Mouse (Mus musculus) embryonic facial prominence, embryonic 15.5 days (tissue): ENCODE measurements around the gene Gm21985. TPM values are rescaled to one million over a fixed set of nuclear protein-coding genes. Genes with fewer than 3 reads are reported as not detected.

Experiments
- ATAC-seq: fragments of 200-750 bp; cut with Nextera tagmentation; 2 replicates; pipeline ENCODE4 v1.8.0; 2017; ENCODE audit warnings: low read depth, moderate TSS enrichment; ENCODE audit not compliant: insufficient number of reproducible peaks, low FRiP score, low TSS enrichment
- H3K27ac ChIP-seq: fragments of 300-500 bp; sonication (generic); replicated peaks from 2 replicates; pipeline ENCODE4 v1.5.1; 2015; ENCODE audit warnings: mild to moderate bottlenecking, inconsistent platforms
- H3K27me3 ChIP-seq: fragments of 300-500 bp; sonication (generic); 2 replicates; pipeline ENCODE4 v1.6.1; 2015; ENCODE audit warnings: inconsistent platforms
- H3K36me3 ChIP-seq: fragments of 300-500 bp; sonication (generic); 2 replicates; pipeline ENCODE4 v1.6.1; 2015; ENCODE audit warnings: mild to moderate bottlenecking, inconsistent platforms
- H3K4me1 ChIP-seq: fragments of 300-500 bp; sonication (generic); 2 replicates; pipeline ENCODE4 v1.6.1; 2015; ENCODE audit warnings: inconsistent platforms
- H3K4me2 ChIP-seq: fragments of 300-500 bp; sonication (generic); replicated peaks from 2 replicates; pipeline ENCODE4 v1.6.1; 2015; ENCODE audit warnings: mild to moderate bottlenecking, inconsistent platforms
- H3K4me3 ChIP-seq: fragments of 300-500 bp; sonication (generic); replicated peaks from 2 replicates; pipeline ENCODE4 v1.5.1; 2015; ENCODE audit warnings: mild to moderate bottlenecking, inconsistent platforms
- H3K9ac ChIP-seq: fragments of 300-500 bp; sonication (generic); 2 replicates; pipeline ENCODE4 v1.6.1; 2015; ENCODE audit warnings: inconsistent platforms
- H3K9me3 ChIP-seq: fragments of 300-500 bp; sonication (generic); replicated peaks from 2 replicates; pipeline ENCODE4 v1.6.1; 2016; ENCODE audit warnings: inconsistent platforms
- WGBS: fragments of 180-500 bp; shearing (Covaris S2); methylation state at CpG from one replicate; pipeline ENCODE4 v1.1.7; 2015; 5-methylcytosine and 5-hydroxymethylcytosine counted together
- polyA plus RNA-seq: library from polyadenylated mRNA; unstranded; fragments of >200 nt; fragmentation: Nextera tagmentation; extraction: Ambion mirVana; gene quantifications from 2 replicates; pipeline ENCODE4 v1.2.1, GENCODE M21; 2015

The Gm21985 gene
- polyA plus RNA-seq, 1 experiment from 2014 or later, result not detected

DNA sequence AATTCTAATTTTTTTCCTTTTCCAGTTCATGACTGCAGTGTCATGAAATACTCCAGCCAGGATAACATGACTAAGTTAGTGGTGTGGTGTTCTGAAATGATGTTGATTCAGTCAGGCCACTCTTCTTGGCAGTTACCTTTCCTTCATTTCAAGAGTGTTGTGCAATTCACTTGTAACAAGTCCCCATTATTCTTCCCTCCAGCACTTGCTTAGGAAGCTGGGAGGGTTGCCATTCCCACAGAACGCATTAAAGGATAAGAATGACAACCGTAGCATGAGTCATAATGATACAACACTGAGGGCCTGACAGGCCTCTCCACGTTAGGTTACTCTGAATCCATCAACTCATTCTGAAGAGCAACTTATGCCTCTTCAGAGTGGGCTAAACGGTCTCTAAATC, 107.0 kb downstream of the Gm21985 start:
- ATAC-seq, result no peak
- no peak overlapping the region for H3K4me3 ChIP-seq
- no peak overlapping the region for H3K9ac ChIP-seq
- no peak overlapping the region for H3K27ac ChIP-seq
- 40% methylated on average over 4 of the region's 4 CpGs for WGBS
- no peaks in the 10 kb centered on the region for H3K36me3 ChIP-seq
- H3K9me3 ChIP-seq, result no peaks in the 10 kb centered on the region
- no peaks in the 10 kb centered on the region for H3K27me3 ChIP-seq
- no peaks in the 10 kb centered on the region for H3K4me1 ChIP-seq
- no peak overlapping the region for H3K4me2 ChIP-seq

- ATAC-seq, result no peak
- H3K9ac ChIP-seq, result no peak overlapping the region
- no peaks in the 10 kb centered on the region for H3K36me3 ChIP-seq
- no peaks in the 10 kb centered on the region for H3K27me3 ChIP-seq
- H3K4me2 ChIP-seq, result no peak overlapping the region
- 56% methylated on average over 5 of the region's 5 CpGs for WGBS
- no peak overlapping the region for H3K27ac ChIP-seq
- H3K4me3 ChIP-seq, result no peak overlapping the region
- H3K4me1 ChIP-seq, result no peaks in the 10 kb centered on the region
- H3K9me3 ChIP-seq, result no peaks in the 10 kb centered on the region
Measured at GRCm38 (mm10) chr2:112374610-112375009, 108.5 kb downstream of the Gm21985 start.

- no peaks in the 10 kb centered on the region for H3K27me3 ChIP-seq
- peak within 1 kb of the TSS; percentile 67 for H3K4me3 ChIP-seq
- H3K9me3 ChIP-seq, result no peaks in the 10 kb centered on the region
- peak; percentile 98 for ATAC-seq
- peak within 1 kb of the TSS; percentile 56 for H3K4me2 ChIP-seq
- under 1% methylated on average over 72 of the region's 72 CpGs for WGBS
- no peaks in the 10 kb centered on the region for H3K36me3 ChIP-seq
- peaks cover 7% of the 10 kb centered on the region; the same call in 1 of the 2 replicates for H3K4me1 ChIP-seq
- H3K9ac ChIP-seq, result peak within 1 kb of the TSS; percentile 71
- H3K27ac ChIP-seq, result peak within 1 kb of the TSS; percentile 85
Measured at GRCm38 (mm10) chr2:112378973-112379898, 113.1 kb downstream of the Gm21985 start, which contains the start of gene Katnbl1. Gene Katnbl1 (plus strand): TSS chr2:112379211.

DNA sequence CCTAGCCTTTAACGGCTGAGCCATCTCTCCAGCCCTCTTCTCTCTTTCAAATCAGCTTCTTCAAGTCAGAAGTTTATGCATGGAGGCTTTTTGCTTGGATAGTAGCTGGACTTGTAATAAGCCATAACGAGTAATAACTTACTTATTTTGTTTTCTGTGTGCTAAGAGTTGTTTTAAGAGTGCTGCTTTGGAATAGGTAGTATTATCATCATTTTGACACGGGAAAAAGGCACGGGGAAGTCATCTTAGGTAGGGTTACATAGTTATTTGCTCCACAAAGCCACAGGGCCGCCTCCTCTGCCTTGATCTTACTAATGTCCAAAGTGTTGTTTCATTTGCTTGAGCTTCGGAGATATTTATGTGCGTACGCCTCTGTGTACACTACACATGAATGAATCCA, 114.0 kb downstream of the Gm21985 start:
- WGBS, result 31% methylated on average over 8 of the region's 8 CpGs

GRCm38 (mm10) chr2:112381219-112381618, 115.1 kb downstream of the Gm21985 start:
- Histone ChIP-seq H3K9me3 (no peaks in the 10 kb centered on the region), H3K4me1 (peaks cover 7% of the 10 kb centered on the region; the same call in 1 of the 2 replicates), H3K27ac (no peak overlapping the region), H3K4me2 (no peak overlapping the region), H3K9ac (no peak overlapping the region), H3K4me3 (no peak overlapping the region), H3K36me3 (no peaks in the 10 kb centered on the region), H3K27me3 (no peaks in the 10 kb centered on the region)
- ATAC-seq, result no peak
- WGBS, result 100% methylated on average over 1 of the region's 1 CpGs

More for the DNA sequence above, 114.0 kb downstream of the Gm21985 start:
- Histone ChIP-seq H3K4me3 (peak overlapping the region; percentile 67), H3K9ac (peak overlapping the region; percentile 71), H3K4me1 (peaks cover 7% of the 10 kb centered on the region; the same call in 1 of the 2 replicates), H3K36me3 (no peaks in the 10 kb centered on the region), H3K9me3 (no peaks in the 10 kb centered on the region), H3K4me2 (peak overlapping the region; percentile 56), H3K27me3 (no peaks in the 10 kb centered on the region), H3K27ac (no peak overlapping the region)
- no peak for ATAC-seq

DNA sequence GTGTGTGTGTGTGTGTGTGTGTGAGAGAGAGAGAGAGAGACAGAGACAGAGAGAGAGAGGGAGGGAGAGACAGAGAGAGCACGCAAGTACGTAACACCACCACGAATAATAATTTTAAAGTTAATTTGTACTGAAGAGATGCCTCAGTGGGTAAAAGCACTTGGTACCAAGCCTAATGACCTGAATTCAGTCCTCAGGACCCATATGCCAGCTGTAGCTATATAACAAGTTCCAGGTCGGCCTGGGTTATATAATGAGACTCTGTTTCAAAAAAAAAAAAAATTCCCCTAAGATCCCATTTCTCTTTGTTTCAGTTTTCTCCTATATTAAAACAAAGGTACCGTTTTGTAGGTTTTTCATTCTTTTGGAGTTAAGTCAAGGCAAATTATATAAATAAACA, 124.7 kb downstream of the Gm21985 start:
- Histone ChIP-seq H3K9ac (no peak overlapping the region), H3K4me2 (no peak overlapping the region), H3K4me3 (no peak overlapping the region), H3K27me3 (no peaks in the 10 kb centered on the region), H3K4me1 (no peaks in the 10 kb centered on the region), H3K9me3 (no peaks in the 10 kb centered on the region), H3K27ac (no peak overlapping the region), H3K36me3 (no peaks in the 10 kb centered on the region)
- ATAC-seq, result no peak
- 82% methylated on average over 5 of the region's 5 CpGs for WGBS

DNA sequence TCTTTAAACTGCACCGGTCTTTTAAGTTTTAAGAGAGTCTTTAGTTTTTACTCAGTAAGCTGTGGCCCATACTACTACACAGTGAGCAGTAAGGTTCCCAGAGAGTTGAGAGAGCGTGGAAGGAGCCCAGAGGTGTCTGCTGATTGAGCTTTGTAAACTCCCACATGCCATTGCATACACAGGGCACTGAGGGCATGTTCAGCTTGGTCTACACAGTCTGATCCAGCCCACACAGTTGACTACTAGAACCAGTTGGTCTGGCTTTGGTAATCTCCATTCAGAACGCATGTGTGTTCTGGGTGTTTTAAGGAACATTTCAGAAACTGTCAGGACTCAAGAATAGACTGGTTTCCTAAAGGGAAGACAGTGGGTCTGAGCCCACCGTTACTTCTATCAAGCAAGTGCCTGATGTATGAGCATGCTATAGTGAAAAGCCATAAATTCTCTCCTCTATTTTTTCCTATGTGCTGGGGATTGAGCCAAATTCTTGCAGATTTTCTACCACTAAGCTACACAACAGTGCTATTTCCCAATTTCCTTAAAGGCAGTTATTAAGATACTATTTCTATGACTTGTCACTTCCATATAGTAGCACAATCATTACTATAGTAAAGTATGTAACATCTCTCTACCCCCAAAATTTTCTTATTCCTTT, 125.4 kb downstream of the Gm21985 start:
- Histone ChIP-seq H3K4me3 (no peak overlapping the region), H3K27me3 (no peaks in the 10 kb centered on the region), H3K4me1 (no peaks in the 10 kb centered on the region), H3K9me3 (no peaks in the 10 kb centered on the region), H3K27ac (no peak overlapping the region), H3K9ac (no peak overlapping the region), H3K36me3 (no peaks in the 10 kb centered on the region), H3K4me2 (no peak overlapping the region)
- 75% methylated on average over 4 of the region's 4 CpGs for WGBS
- no peak for ATAC-seq

DNA sequence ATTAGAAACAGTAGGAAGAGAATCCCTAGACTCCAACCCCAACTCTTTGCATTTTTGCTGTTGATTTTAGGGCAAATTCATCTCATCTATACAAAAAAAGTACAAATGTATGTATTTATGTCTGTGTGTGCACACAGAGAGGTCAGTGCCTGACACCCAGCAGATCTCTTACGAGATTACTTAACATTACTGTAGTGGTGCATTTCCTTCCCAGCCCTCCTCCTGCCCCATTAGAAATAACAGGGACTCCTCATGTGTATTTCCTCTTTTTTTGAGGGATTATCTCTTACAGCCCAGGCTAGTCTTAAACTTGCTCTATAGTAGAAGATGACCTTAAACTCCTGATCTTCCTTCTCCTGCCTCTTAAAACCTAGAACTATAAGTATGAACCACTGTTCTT, 126.6 kb downstream of the Gm21985 start:
- Histone ChIP-seq H3K4me1 (no peaks in the 10 kb centered on the region), H3K9me3 (no peaks in the 10 kb centered on the region), H3K27ac (no peak overlapping the region), H3K27me3 (no peaks in the 10 kb centered on the region), H3K36me3 (no peaks in the 10 kb centered on the region), H3K4me2 (no peak overlapping the region), H3K4me3 (no peak overlapping the region), H3K9ac (no peak overlapping the region)
- 87% methylated on average over 1 of the region's 1 CpGs for WGBS
- no peak for ATAC-seq

DNA sequence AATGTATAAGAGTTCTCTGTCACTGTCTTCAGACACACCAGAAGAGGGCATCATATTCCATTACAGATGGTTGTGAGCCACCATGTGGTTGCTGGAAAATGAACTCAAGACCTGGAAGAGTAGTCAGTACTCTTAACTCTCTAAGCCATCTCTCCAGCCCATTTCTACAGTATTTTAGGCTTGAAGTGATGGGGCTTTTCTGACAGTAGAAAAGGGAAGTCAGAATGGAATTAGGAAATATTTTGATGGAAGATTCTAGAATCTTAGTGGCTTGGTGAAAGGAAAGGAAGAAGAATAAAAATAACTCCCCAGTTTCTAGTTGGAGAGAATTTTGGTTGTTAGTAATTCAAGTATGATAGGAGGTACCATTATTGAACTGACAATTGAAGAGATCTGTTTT, 127.8 kb downstream of the Gm21985 start:
- Histone ChIP-seq H3K4me1 (no peaks in the 10 kb centered on the region), H3K36me3 (no peaks in the 10 kb centered on the region), H3K4me3 (no peak overlapping the region), H3K27me3 (no peaks in the 10 kb centered on the region), H3K9ac (no peak overlapping the region), H3K4me2 (no peak overlapping the region), H3K27ac (no peak overlapping the region), H3K9me3 (no peaks in the 10 kb centered on the region)
- ATAC-seq, result no peak

- no peak overlapping the region for H3K4me3 ChIP-seq
- no peak overlapping the region for H3K9ac ChIP-seq
- H3K4me2 ChIP-seq, result no peak overlapping the region
- H3K4me1 ChIP-seq, result no peaks in the 10 kb centered on the region
- no peaks in the 10 kb centered on the region for H3K9me3 ChIP-seq
- no peak overlapping the region for H3K27ac ChIP-seq
- H3K27me3 ChIP-seq, result no peaks in the 10 kb centered on the region
- ATAC-seq, result no peak
- 76% methylated on average over 1 of the region's 1 CpGs for WGBS
- H3K36me3 ChIP-seq, result no peaks in the 10 kb centered on the region
Measured at GRCm38 (mm10) chr2:112396649-112397048, 130.5 kb downstream of the Gm21985 start.

GRCm38 (mm10) chr2:112407030-112407429, 140.9 kb downstream of the Gm21985 start:
- Histone ChIP-seq H3K9ac (no peak overlapping the region), H3K36me3 (peaks cover 24% of the 10 kb centered on the region), H3K4me3 (no peak overlapping the region), H3K27ac (no peak overlapping the region), H3K4me2 (no peak overlapping the region), H3K4me1 (no peaks in the 10 kb centered on the region), H3K9me3 (no peaks in the 10 kb centered on the region), H3K27me3 (no peaks in the 10 kb centered on the region)
- ATAC-seq, result no peak
- WGBS, result 50% methylated on average over 3 of the region's 3 CpGs
